Mouse (Mus musculus): ENCODE measurements around the gene Taf1d.

DNA sequence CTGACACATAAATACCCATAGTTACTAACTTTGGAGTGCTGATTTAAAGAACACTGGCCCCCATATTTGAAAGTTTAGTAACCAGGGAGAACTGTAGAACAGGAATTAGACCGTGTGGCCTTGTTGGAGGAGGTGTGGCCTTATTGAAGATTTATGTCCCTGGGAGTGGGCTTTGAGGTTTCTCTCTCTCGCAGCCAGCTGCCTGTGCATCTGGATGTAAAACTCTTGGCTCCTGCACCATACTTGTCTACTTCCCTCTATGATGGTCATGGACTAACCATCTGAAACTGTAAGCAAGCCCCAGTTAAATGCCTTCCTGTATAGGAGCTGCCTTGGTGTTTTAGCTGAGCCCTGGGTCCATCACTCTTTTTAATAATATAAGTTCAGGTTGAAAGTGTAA, 7.6 kb upstream of the Taf1d start:
- TF ChIP-seq USF1 (IDR thresholded peaks at IDR 0.05; ENCODE audit: low read depth) (no peak), CTCF (IDR thresholded peaks at IDR 0.05; ENCODE audit: control insufficient read depth, insufficient read depth, insufficient read length) (no peak)
